Mouse (Mus musculus) MEL (cell line): ENCODE measurements around the gene Phf21b. TPM values are rescaled to one million over a fixed set of nuclear protein-coding genes. Genes with fewer than 3 reads are reported as not detected.

ENCODE experiments used
- DNase-seq: peaks from one replicate; pipeline ENCODE4 v3.0.0; 2011; ENCODE audit warnings: low read depth, low spot score
- H3K27ac ChIP-seq: 2 replicates; pipeline ENCODE4 v1.5.1; 2012; ENCODE audit warnings: low read depth, mild to moderate bottlenecking, control low read depth, low read length, moderate library complexity; ENCODE audit not compliant: control insufficient read depth
- H3K27me3 ChIP-seq, 2 experiments: fragments of 150-350 bp in 1 of 2; sonication (generic) in 1 of 2; 2 replicates each; pipeline ENCODE4 v1.6.1; 2012; ENCODE audit warnings: low read length in 2 of 2, mild to moderate bottlenecking in 2 of 2, improper control_type of control experiment in 1 of 2, moderate library complexity in 1 of 2; ENCODE audit not compliant: insufficient read depth in 2 of 2, control insufficient read depth in 1 of 2
- H3K36me3 ChIP-seq, 2 experiments: 2 replicates each; pipeline ENCODE4 v1.6.1; 2012 to 2014; ENCODE audit warnings: low read length in 2 of 2, improper control_type of control experiment in 1 of 2, inconsistent platforms in 1 of 2, mild to moderate bottlenecking in 1 of 2; ENCODE audit not compliant: insufficient read depth in 2 of 2, control insufficient read depth in 1 of 2
- H3K4me1 ChIP-seq, 2 experiments: fragments of 150-350 bp in 1 of 2; sonication (generic) in 1 of 2; 2 replicates each; pipeline ENCODE4 v1.6.1; 2012; ENCODE audit warnings: low read length in 2 of 2, improper control_type of control experiment in 1 of 2, mild to moderate bottlenecking in 1 of 2; ENCODE audit not compliant: insufficient read depth in 2 of 2, control insufficient read depth in 1 of 2
- H3K4me3 ChIP-seq, 2 experiments: fragments of 150-350 bp in 1 of 2; sonication (generic) in 1 of 2; 2 replicates each; pipeline ENCODE4 v1.5.1; 2012; ENCODE audit warnings: low read depth in 2 of 2, low read length in 2 of 2, mild to moderate bottlenecking in 2 of 2, moderate library complexity in 2 of 2, control low read depth in 1 of 2, improper control_type of control experiment in 1 of 2; ENCODE audit not compliant: control insufficient read depth in 1 of 2, insufficient read depth in 1 of 2
- H3K79me2 ChIP-seq: 2 replicates; pipeline ENCODE4 v1.6.1; 2012; ENCODE audit warnings: mild to moderate bottlenecking, low read length, moderate library complexity; ENCODE audit not compliant: control insufficient read depth, poor library complexity, insufficient read depth
- H3K9ac ChIP-seq: 2 replicates; pipeline ENCODE4 v1.6.1; 2012; ENCODE audit warnings: low read depth, mild to moderate bottlenecking, control low read depth, low read length, moderate library complexity; ENCODE audit not compliant: control insufficient read depth, poor library complexity, severe bottlenecking
- H3K9me3 ChIP-seq: fragments of 150-350 bp; sonication (generic); replicated peaks from 2 replicates; pipeline ENCODE4 v1.6.1; 2012; ENCODE audit warnings: mild to moderate bottlenecking, low read length, improper control_type of control experiment, moderate library complexity; ENCODE audit not compliant: insufficient read depth
- CHD1 ChIP-seq: IDR thresholded peaks from 2 replicates; pipeline ENCODE4 v1.6.1; 2012; ENCODE audit warnings: low read depth, mild to moderate bottlenecking, inconsistent platforms, low read length, improper control_type of control experiment
- CHD2 ChIP-seq: IDR thresholded peaks from 2 replicates; pipeline ENCODE4 v1.6.1; 2011; ENCODE audit warnings: low read length, improper control_type of control experiment
- CTCF ChIP-seq, 3 experiments: IDR thresholded peaks in 2 of 3; conservative IDR thresholded peaks in 1 of 3; 2 replicates each; pipeline ENCODE4 v1.5.1; 2011 to 2012; ENCODE audit warnings: low read length in 3 of 3, low read depth in 2 of 3, mild to moderate bottlenecking in 2 of 3, improper control_type of control experiment in 1 of 3, inconsistent platforms in 1 of 3, mixed read lengths in 1 of 3, moderate library complexity in 1 of 3; ENCODE audit not compliant: control insufficient read depth in 1 of 3, insufficient read depth in 1 of 3, poor library complexity in 1 of 3, severe bottlenecking in 1 of 3
- E2F4 ChIP-seq: IDR thresholded peaks from 2 replicates; pipeline ENCODE4 v1.6.1; 2011; ENCODE audit warnings: low read depth, low read length, improper control_type of control experiment, borderline replicate concordance
- EP300 ChIP-seq, 2 experiments: IDR thresholded peaks; 2 replicates each; pipeline ENCODE4 v1.6.1; 2011; ENCODE audit warnings: improper control_type of control experiment in 2 of 2, low read length in 2 of 2, low read depth in 1 of 2, mild to moderate bottlenecking in 1 of 2
- ETS1 ChIP-seq: IDR thresholded peaks from 2 replicates; pipeline ENCODE4 v1.6.1; 2012; ENCODE audit warnings: low read depth, mild to moderate bottlenecking, inconsistent platforms, low read length, improper control_type of control experiment, moderate library complexity
- GATA1 ChIP-seq: IDR thresholded peaks from 2 replicates; pipeline ENCODE4 v1.6.1; 2011; ENCODE audit warnings: low read depth, low read length, improper control_type of control experiment
- HCFC1 ChIP-seq: IDR thresholded peaks from 2 replicates; pipeline ENCODE4 v1.6.1; 2012; ENCODE audit warnings: low read depth, mild to moderate bottlenecking, inconsistent platforms, low read length, improper control_type of control experiment, moderate library complexity
- MAZ ChIP-seq: IDR thresholded peaks from 2 replicates; pipeline ENCODE4 v1.6.1; 2012; ENCODE audit warnings: low read depth, mild to moderate bottlenecking, inconsistent platforms, low read length, improper control_type of control experiment
- MYC ChIP-seq: IDR thresholded peaks from 2 replicates; pipeline ENCODE4 v1.6.1; 2011; ENCODE audit warnings: low read depth, mild to moderate bottlenecking, low read length, improper control_type of control experiment, moderate library complexity
- NELFE ChIP-seq: IDR thresholded peaks from 2 replicates; pipeline ENCODE4 v1.6.1; 2011; ENCODE audit warnings: low read depth, low read length, improper control_type of control experiment
- RCOR1 ChIP-seq: IDR thresholded peaks from 2 replicates; pipeline ENCODE4 v1.6.1; 2012; ENCODE audit warnings: low read depth, mild to moderate bottlenecking, inconsistent platforms, low read length, improper control_type of control experiment
- SMC3 ChIP-seq: IDR thresholded peaks from 2 replicates; pipeline ENCODE4 v1.6.1; 2011; ENCODE audit warnings: low read depth, low read length, improper control_type of control experiment
- TBP ChIP-seq: IDR thresholded peaks from 2 replicates; pipeline ENCODE4 v1.8.0; 2011; ENCODE audit warnings: low read depth, low read length, improper control_type of control experiment
- TCF12 ChIP-seq: IDR thresholded peaks from 2 replicates; pipeline ENCODE4 v1.6.1; 2014; ENCODE audit warnings: low read depth, mild to moderate bottlenecking, inconsistent platforms, low read length, improper control_type of control experiment, moderate library complexity
- ZKSCAN1 ChIP-seq: IDR thresholded peaks from 2 replicates; pipeline ENCODE4 v1.6.1; 2012; ENCODE audit warnings: low read depth, mild to moderate bottlenecking, inconsistent platforms, low read length, improper control_type of control experiment, moderate library complexity
- ZMIZ1 ChIP-seq: IDR thresholded peaks from 2 replicates; pipeline ENCODE4 v1.6.1; 2012; ENCODE audit warnings: low read depth, mild to moderate bottlenecking, inconsistent platforms, low read length, improper control_type of control experiment, moderate library complexity
- ZNF384 ChIP-seq: IDR thresholded peaks from 2 replicates; pipeline ENCODE4 v1.6.1; 2012; ENCODE audit warnings: low read depth, mild to moderate bottlenecking, inconsistent platforms, low read length, improper control_type of control experiment
- polyA plus RNA-seq, 2 experiments: library from polyadenylated mRNA; stranded (reverse) in 1 of 2; unstranded in 1 of 2; fragments of >175 nt in 1 of 2; fragments of >200 nt in 1 of 2; gene quantifications; 2 replicates each; pipeline versions ENCODE4 v1.2.1 to v1.2.4; 2012; ENCODE audit warnings: low replicate concordance in 2 of 2, low read depth in 1 of 2; ENCODE audit not compliant: insufficient read length in 2 of 2, insufficient read depth in 1 of 2, missing spikeins in 1 of 2
- total RNA-seq: library from RNA; depleted of rRNA; stranded (reverse); fragments of 300-350 nt; gene quantifications from 2 replicates; pipeline ENCODE4 v1.2.3, GENCODE M21; 2012

Gene Phf21b
- total and polyA plus RNA-seq, 3 experiments, result 4.7 to 14.7 TPM; not detected in 1

DNA sequence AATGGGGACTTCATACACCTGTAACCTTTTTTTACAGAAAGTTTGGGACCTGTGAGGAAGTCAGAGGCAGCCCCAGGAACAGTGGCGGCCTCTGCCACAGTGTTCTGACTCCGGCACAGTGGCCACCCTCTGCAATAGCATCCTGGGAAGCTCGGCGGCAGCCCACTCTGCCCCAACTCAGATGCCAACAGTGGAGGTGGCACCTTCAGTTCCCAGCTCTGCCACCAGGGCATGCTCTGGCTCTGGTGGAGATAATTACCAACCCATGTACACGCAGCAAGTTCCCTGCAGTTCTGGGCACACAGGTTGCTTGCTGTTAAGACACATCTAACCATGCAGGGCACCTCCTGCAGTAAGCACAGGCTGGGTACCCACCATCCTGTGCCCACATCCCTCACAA lies 55.7 kb downstream of the Phf21b start:
- no peak overlapping the region for H3K9ac ChIP-seq
- peak; percentile 6 for DNase-seq
- H3K27me3 ChIP-seq, result no peaks in the 10 kb centered on the region
- no peaks in the 10 kb centered on the region for H3K4me1 ChIP-seq
- H3K36me3 ChIP-seq, result no peaks in the 10 kb centered on the region; a peak in 1 of 4 replicates
- no peak overlapping the region for H3K27ac ChIP-seq
- no peaks in the 10 kb centered on the region for H3K79me2 ChIP-seq
- TF ChIP-seq TBP (no peak), ZNF384 (no peak), CHD1 (no peak), CTCF (IDR thresholded peaks at IDR 0.05 in 2 of 3, conservative IDR thresholded peaks at IDR 0.05 in 1 of 3; ENCODE audit: control insufficient read depth in 1 of 3, insufficient read depth in 1 of 3, low read depth in 2 of 3, low read length in 3 of 3, poor library complexity in 1 of 3, severe bottlenecking in 1 of 3) (peak in 2 of 3 experiments; percentile 13 to 22; a peak in 2 of 6 replicates), GATA1 (no peak), SMC3 (no peak)
- no peak overlapping the region for H3K4me3 ChIP-seq
- no peaks in the 10 kb centered on the region for H3K9me3 ChIP-seq

DNA sequence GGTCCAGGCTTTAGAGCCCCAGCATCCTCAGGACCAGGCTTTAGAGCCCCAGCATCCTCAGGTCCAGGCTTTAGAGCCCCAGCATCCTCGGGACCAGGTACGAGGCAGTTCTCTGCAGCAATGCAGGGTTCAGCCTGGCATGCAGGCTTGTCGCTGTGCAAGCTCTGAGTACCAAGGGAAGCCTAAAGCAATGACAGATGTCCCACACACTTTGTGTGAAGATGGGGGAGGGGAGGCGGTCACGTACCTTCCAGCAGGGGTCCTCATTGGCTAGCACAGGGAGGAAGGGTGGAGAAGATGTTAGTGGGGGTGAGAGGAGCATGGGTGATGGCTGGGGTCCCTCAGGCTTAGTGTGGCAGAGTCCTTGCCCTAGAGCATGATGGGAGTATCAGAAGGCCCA lies 62.2 kb downstream of the Phf21b start:
- no peaks in the 10 kb centered on the region; a peak in 1 of 4 replicates for H3K36me3 ChIP-seq
- no peak for TF ChIP-seq E2F4
- TF ChIP-seq NELFE, result no peak
- no peak for TF ChIP-seq RCOR1
- TF ChIP-seq CHD2, result no peak
- no peaks in the 10 kb centered on the region for H3K4me1 ChIP-seq
- no peaks in the 10 kb centered on the region for H3K27me3 ChIP-seq
- no peak overlapping the region for H3K27ac ChIP-seq
- H3K9me3 ChIP-seq, result no peaks in the 10 kb centered on the region
- no peaks in the 10 kb centered on the region for H3K79me2 ChIP-seq
- H3K9ac ChIP-seq, result no peak overlapping the region
- H3K4me3 ChIP-seq, result no peak overlapping the region
- DNase-seq, result no peak

DNA sequence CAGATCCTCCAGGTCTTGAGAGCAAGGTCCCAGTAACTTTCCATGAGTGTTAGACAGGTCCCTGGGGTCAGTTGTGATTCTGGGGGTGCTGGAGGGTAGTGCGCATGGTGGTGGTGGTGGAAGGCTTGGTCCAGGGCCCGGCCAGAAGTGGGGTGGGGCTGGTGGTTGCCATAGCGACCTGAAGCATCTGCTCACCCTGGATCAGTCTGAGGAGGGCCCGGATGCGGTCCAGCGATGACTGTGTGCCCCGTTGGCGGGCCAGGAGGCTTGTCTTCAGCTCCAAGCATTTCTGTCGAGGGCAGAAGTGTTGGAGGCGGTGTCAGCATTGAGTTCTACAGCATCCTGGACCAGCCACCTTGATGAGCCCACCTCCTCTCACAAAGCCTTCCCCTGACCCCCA lies 68.7 kb downstream of the Phf21b start:
- Histone ChIP-seq H3K27me3 (no peaks in the 10 kb centered on the region), H3K36me3 (no peaks in the 10 kb centered on the region), H3K27ac (no peak overlapping the region), H3K4me1 (no peaks in the 10 kb centered on the region), H3K4me3 (no peak overlapping the region), H3K79me2 (no peaks in the 10 kb centered on the region), H3K9me3 (no peaks in the 10 kb centered on the region), H3K9ac (no peak overlapping the region)
- DNase-seq, result no peak
- TF ChIP-seq ETS1 (no peak), ZMIZ1 (no peak), EP300 (IDR thresholded peaks at IDR 0.05; ENCODE audit: low read depth in 1 of 2, low read length in 2 of 2) (no peak), ZKSCAN1 (no peak), HCFC1 (no peak), MYC (no peak), MAZ (no peak), CTCF (IDR thresholded peaks at IDR 0.05 in 2 of 3, conservative IDR thresholded peaks at IDR 0.05 in 1 of 3; ENCODE audit: control insufficient read depth in 1 of 3, insufficient read depth in 1 of 3, low read depth in 2 of 3, low read length in 3 of 3, poor library complexity in 1 of 3, severe bottlenecking in 1 of 3) (no peak), TCF12 (no peak)
